Mouse (Mus musculus) forebrain, embryonic 11.5 days (tissue): ENCODE measurements at regions not wholly inside any gene's neighbourhood (a gene's known extent, or its start where the extent isn't known, plus 50 kb on each side); places are given as distances from the start of the nearest gene placed in this dataset.

Source experiments
- ATAC-seq: fragments of 200-750 bp; cut with Nextera tagmentation; replicated peaks from 2 replicates; pipeline ENCODE4 v1.8.0; 2017; ENCODE audit warnings: moderate TSS enrichment; ENCODE audit not compliant: low FRiP score
- DNase-seq: peaks from one replicate; pipeline ENCODE4 v3.0.0-alpha.2; 2017; ENCODE audit warnings: low spot score
- H3K27ac ChIP-seq: fragments of 300-500 bp; sonication (generic); 2 replicates; pipeline ENCODE4 v1.5.1; 2014; ENCODE audit warnings: low read depth, low read length
- H3K27me3 ChIP-seq: fragments of 300-500 bp; sonication (generic); 2 replicates; pipeline ENCODE4 v1.6.1; 2014; ENCODE audit warnings: mild to moderate bottlenecking, low read length, mixed read lengths; ENCODE audit not compliant: control insufficient read depth, insufficient read depth
- H3K36me3 ChIP-seq: fragments of 300-500 bp; sonication (generic); 2 replicates; pipeline ENCODE4 v1.6.1; 2014; ENCODE audit warnings: mild to moderate bottlenecking, low read length, moderate library complexity, mixed read lengths; ENCODE audit not compliant: control insufficient read depth, insufficient read depth
- H3K4me1 ChIP-seq: fragments of 300-500 bp; sonication (generic); replicated peaks from 2 replicates; pipeline ENCODE4 v1.6.1; 2014; ENCODE audit warnings: low read length, mixed read lengths; ENCODE audit not compliant: control insufficient read depth, insufficient read depth
- H3K4me2 ChIP-seq: fragments of 300-500 bp; sonication (generic); 2 replicates; pipeline ENCODE4 v1.6.1; 2014; ENCODE audit warnings: low read depth, mild to moderate bottlenecking, low read length, moderate library complexity, mixed read lengths; ENCODE audit not compliant: severe bottlenecking
- H3K4me3 ChIP-seq: fragments of 300-500 bp; sonication (generic); 2 replicates; pipeline ENCODE4 v1.5.1; 2014; ENCODE audit warnings: low read depth, low read length
- H3K9ac ChIP-seq: fragments of 300-500 bp; sonication (generic); 2 replicates; pipeline ENCODE4 v1.6.1; 2014; ENCODE audit warnings: low read length
- H3K9me3 ChIP-seq: fragments of 300-500 bp; sonication (generic); 2 replicates; pipeline ENCODE4 v1.6.1; 2016; ENCODE audit warnings: low read length, mixed read lengths; ENCODE audit not compliant: control insufficient read depth
- WGBS: fragments of 180-500 bp; shearing (Covaris S2); extraction: QIAGEN DNeasy Blood & Tissue Kit; methylation state at CpG from one replicate; pipeline ENCODE4 v1.1.7; 2014; 5-methylcytosine and 5-hydroxymethylcytosine counted together
- microRNA-seq: library from miRNA; unstranded; fragments of <30 nt; microRNA quantifications from one replicate; pipeline ENCODE4, GENCODE M21; 2016; ENCODE audit not compliant: insufficient number of aligned reads

DNA sequence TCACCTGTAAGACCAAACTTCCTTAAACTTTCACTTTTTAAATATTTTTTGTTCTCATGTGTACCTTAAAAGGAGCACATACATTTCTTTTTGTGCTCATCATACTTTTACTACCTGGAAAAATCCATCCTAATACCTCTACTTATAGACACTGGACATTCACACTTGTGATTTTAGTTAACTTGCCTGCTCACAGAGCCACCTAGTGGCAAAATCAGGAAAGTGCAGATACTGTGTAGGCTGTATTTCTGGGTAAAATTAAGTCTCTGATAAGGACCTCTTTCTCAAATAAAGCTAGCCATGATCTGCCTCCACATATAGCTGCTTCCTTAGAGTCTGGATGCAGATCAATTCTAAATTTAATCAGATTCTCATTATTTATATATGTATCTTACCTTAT, 100.0 kb upstream of the Cypt12 start:
- no peaks in the 10 kb centered on the region for H3K4me1 ChIP-seq
- DNase-seq (no peak), ATAC-seq (0 out of 2 replicates have a peak, but pooled peaks have one; percentile 24)

DNA sequence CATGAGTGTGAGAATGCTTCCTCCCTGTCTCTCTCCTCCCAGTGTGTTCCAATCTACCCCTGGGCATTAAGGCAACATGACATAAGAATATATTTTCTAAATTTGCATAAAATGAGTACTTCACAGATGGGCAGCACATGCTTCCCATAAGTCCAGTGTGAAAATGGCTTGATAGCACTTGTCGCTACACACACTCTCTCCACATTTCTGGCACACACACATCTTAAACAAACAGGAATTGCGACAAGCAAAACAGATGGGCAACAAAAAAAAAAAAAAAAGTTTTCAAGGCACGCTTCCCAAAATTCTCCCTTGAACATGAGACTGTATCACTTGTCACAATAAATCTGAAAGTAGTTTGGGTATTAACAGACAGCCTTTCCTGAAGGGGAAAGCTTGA, 85.8 kb upstream of the Cypt12 start:
- 91% methylated on average over 3 of the region's 3 CpGs for whole genome bisulfite sequencing
- ATAC-seq = no peak
- no peaks in the 10 kb centered on the region for H3K27me3 ChIP-seq
- H3K4me3 ChIP-seq = no peak overlapping the region
- no peaks in the 10 kb centered on the region for H3K36me3 ChIP-seq
- no peak overlapping the region for H3K4me2 ChIP-seq
- H3K4me1 ChIP-seq = no peaks in the 10 kb centered on the region
- no peaks in the 10 kb centered on the region for H3K9me3 ChIP-seq
- no peak for DNase-seq
- no peak overlapping the region for H3K27ac ChIP-seq
- H3K9ac ChIP-seq = no peak overlapping the region

More for the DNA sequence above, 100.0 kb upstream of the Cypt12 start:
- no peaks in the 10 kb centered on the region for H3K9me3 ChIP-seq
- no peak overlapping the region for H3K4me2 ChIP-seq
- H3K4me3 ChIP-seq = no peak overlapping the region
- H3K27ac ChIP-seq = no peak overlapping the region
- no peaks in the 10 kb centered on the region for H3K27me3 ChIP-seq
- no peak overlapping the region for H3K9ac ChIP-seq
- no peaks in the 10 kb centered on the region for H3K36me3 ChIP-seq

GRCm38 (mm10) chr3:17865112-17865511, 83.1 kb upstream of the Cypt12 start:
- Histone ChIP-seq H3K4me2 (no peak overlapping the region), H3K9me3 (no peaks in the 10 kb centered on the region), H3K4me1 (no peaks in the 10 kb centered on the region), H3K27ac (no peak overlapping the region), H3K4me3 (no peak overlapping the region), H3K36me3 (no peaks in the 10 kb centered on the region), H3K9ac (no peak overlapping the region), H3K27me3 (no peaks in the 10 kb centered on the region)
- ATAC-seq (no peak), DNase-seq (no peak)
- WGBS = 78% methylated on average over 4 of the region's 4 CpGs

- Histone ChIP-seq H3K4me2 (no peak overlapping the region), H3K36me3 (no peaks in the 10 kb centered on the region), H3K4me1 (no peaks in the 10 kb centered on the region), H3K27me3 (no peaks in the 10 kb centered on the region), H3K9ac (no peak overlapping the region), H3K9me3 (no peaks in the 10 kb centered on the region), H3K4me3 (no peak overlapping the region), H3K27ac (no peak overlapping the region)
- ATAC-seq (peak; percentile 82), DNase-seq (no peak)
- 54% methylated on average over 4 of the region's 4 CpGs for WGBS
These were observed 77.2 kb upstream of the Cypt12 start for GRCm38 (mm10) chr3:17870895-17871482.

DNA sequence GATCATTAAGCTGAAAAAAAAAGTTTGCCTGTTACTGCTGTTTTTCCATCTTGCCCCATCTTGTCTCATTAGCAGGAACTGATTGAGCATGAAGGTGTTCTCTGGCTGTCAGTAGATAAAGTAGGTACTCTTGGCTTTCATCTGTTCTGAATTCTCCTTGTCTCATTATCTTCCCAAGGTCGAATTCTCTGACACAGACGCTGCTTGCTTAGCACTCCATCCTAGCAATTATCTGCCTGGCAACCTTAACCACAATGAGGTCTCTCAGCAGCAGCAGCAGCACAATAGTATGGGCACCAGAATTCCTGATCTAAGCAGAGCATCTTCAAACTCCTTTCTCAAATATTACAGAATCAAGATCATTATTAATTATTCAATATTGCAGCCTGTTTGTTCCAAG, 52.3 kb upstream of the Cypt12 start:
- Histone ChIP-seq H3K9ac (no peak overlapping the region), H3K27me3 (no peaks in the 10 kb centered on the region), H3K36me3 (no peaks in the 10 kb centered on the region), H3K4me1 (no peaks in the 10 kb centered on the region), H3K4me3 (no peak overlapping the region), H3K27ac (no peak overlapping the region), H3K4me2 (no peak overlapping the region), H3K9me3 (no peaks in the 10 kb centered on the region)
- 52% methylated on average over 2 of the region's 2 CpGs for WGBS
- no peak for DNase-seq
- ATAC-seq = no peak

DNA sequence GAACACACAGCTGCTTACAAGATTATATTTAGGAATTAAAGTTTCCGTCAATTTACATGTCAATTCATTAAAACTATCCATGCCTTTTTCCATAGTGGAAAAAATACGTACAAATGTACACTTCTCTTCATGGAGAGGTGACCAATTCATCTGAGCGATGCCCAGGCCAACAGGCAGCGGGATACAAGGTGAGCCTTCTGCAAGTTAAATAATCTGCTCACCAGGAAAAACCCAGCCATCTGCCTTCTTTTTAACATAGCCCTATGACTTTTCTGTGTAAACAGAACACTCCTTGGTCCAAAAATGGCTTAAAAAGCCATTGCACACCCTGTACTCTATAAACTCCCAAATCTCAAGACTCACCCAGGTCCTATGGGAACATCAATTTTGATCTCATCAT, 51.5 kb upstream of the Cypt12 start:
- WGBS = 94% methylated on average over 4 of the region's 4 CpGs
- Histone ChIP-seq H3K9ac (no peak overlapping the region), H3K4me2 (no peak overlapping the region), H3K27me3 (no peaks in the 10 kb centered on the region), H3K9me3 (no peaks in the 10 kb centered on the region), H3K27ac (no peak overlapping the region), H3K4me1 (no peaks in the 10 kb centered on the region), H3K4me3 (no peak overlapping the region), H3K36me3 (no peaks in the 10 kb centered on the region)
- ATAC-seq = no peak
- DNase-seq = no peak

Small RNA genes in the stretch of these regions (microRNA-seq; reads per million reads assigned to microRNA genes)
- gene Mir124a-2 = 17.7 reads per million, percentile 12 among the genes with 10 or more reads in this experiment
